Mouse (Mus musculus): ENCODE results near the gene Sf3b4.
A peak's percentile ranks its signal among the peaks of the same experiment; 100 is the strongest.

The Sf3b4 gene

GRCm38 (mm10) chr3:96220131-96220764 is 48.1 kb downstream of the Sf3b4 start:
- DNase-seq (ENCODE audit: low spot score), result peak; percentile 67

- peak; percentile 94 for DNase-seq (ENCODE audit: low spot score)
Observed at GRCm38 (mm10) chr3:96220765-96221639, 48.9 kb downstream of the Sf3b4 start, which contains the start of the genes Hist2h2ac and Hist2h2be. TSS of gene Hist2h2ac (minus strand) at chr3:96220880. TSS of gene Hist2h2be (plus strand) at chr3:96221119.

- peak; percentile 34 for DNase-seq (ENCODE audit: low spot score)
Observed at GRCm38 (mm10) chr3:96221640-96222038, 49.5 kb downstream of the Sf3b4 start.

- no peak for DNase-seq (ENCODE audit: low spot score)
Observed at GRCm38 (mm10) chr3:96222774-96223173, 50.6 kb downstream of the Sf3b4 start.

- no peak for DNase-seq (ENCODE audit: low spot score)
Observed at GRCm38 (mm10) chr3:96225421-96225820, 53.3 kb downstream of the Sf3b4 start.

Measured in MN1 (cell line).